Mouse (Mus musculus) C2C12 (cell line): ENCODE results near the gene Rasgef1b.

Experiments
- CEBPB ChIP-seq: IDR thresholded peaks from one replicate; pipeline ENCODE4 v1.6.1; 2011; ENCODE audit warnings: low read depth, mild to moderate bottlenecking, control low read depth, moderate library complexity
- CTCF ChIP-seq: IDR thresholded peaks from one replicate; pipeline ENCODE4 v1.5.1; 2011; ENCODE audit not compliant: control insufficient read depth, insufficient read depth, insufficient read length
- FOSL1 ChIP-seq: IDR thresholded peaks from one replicate; pipeline ENCODE4 v1.8.0; 2011; ENCODE audit warnings: mild to moderate bottlenecking, low read length; ENCODE audit not compliant: poor library complexity, insufficient read depth, severe bottlenecking
- MAX ChIP-seq: IDR thresholded peaks from one replicate; pipeline ENCODE4 v1.6.1; 2011; ENCODE audit warnings: mild to moderate bottlenecking, control low read depth
- MYOD1 ChIP-seq: IDR thresholded peaks from one replicate; pipeline ENCODE4 v1.6.1; 2011; ENCODE audit warnings: low read depth; ENCODE audit not compliant: control insufficient read depth, insufficient read length

DNA sequence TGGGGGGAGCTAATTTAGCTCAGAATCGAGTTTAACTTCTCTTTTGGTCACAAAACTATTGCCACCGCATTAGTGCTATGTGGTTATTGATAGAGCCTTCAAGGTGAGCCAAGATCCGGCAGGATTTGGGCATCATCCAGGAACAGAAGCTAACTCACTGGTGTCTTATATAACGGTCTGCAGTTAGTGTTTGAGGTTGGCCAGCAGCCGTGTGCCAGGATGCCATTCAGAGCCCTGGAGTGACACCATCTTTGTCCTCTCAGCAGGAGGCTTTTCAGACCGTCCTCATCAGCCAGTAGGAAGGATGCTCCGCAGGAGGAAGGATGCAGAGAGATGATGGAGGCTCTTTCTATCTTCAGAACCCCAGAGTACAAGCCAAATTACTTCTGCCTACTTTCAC lies 195.4 kb downstream of the Rasgef1b start:
- TF ChIP-seq CTCF (no peak), MYOD1 (no peak), MAX (no peak), CEBPB (no peak), FOSL1 (no peak)
